Mouse (Mus musculus): Measurements from ENCODE around the gene Tomm40l. TPM values are rescaled to one million over a fixed set of nuclear protein-coding genes. Genes with fewer than 3 reads are reported as not detected.
A peak's percentile ranks its signal among the peaks of the same experiment; 100 is the strongest.
"Not testable (repeated sequence)": the region's sequence is repeated elsewhere in the genome, so short reads cannot be mapped to it uniquely, and the experiment has no call there.

Tomm40l gene
- total and polyA plus RNA-seq, 3 experiments: 9.7 to 31.9 (median 26.4) TPM

DNA sequence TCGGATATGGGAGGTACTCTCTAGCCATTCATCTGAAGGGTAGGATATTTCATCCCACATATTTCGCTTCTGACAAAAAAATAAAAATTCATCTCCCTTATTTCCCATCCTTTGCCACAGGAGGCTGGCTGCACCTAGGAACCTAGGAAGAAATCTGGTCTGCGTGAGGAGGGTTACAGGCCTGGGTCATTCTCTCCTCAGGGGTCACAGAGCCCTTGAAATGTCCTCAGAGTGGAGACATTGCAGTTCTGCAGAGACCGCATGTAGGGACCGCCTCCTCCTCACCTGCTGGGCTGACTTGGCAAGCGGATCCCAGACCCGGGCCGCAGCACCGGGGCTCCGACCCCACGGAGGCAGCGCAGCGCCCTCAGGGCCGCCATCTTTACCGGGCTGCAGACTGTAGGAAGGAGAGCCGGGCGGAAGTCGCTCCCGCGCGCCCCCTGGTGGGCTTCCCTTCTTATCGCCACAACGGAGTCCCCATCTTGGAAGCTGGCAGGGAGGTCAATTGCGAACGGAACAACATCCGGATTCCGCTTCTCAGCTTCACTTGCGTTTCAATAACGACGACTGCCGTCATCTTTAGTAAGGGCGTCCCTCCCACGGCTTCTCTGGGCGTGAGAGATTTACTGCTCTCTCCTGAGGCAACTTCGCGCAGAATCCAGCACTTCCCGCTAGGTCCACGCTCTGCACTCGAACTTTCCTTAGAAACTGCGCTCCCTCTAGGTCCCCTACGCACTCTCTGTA, 24.6 kb upstream of the Tomm40l start:
- H3K4me3 ChIP-seq (ENCODE audit: low read depth, low read length): peak overlapping the region; percentile 83
- H3K9me3 ChIP-seq (replicated peaks): no peaks in the 10 kb centered on the region
- ATAC-seq (ENCODE audit: extremely low read depth, insufficient number of reproducible peaks, low FRiP score, poor library complexity, severe bottlenecking): peak; percentile 90
- peaks cover 33% of the 10 kb centered on the region for H3K36me3 ChIP-seq (replicated peaks)
- TF ChIP-seq GATA1 (IDR thresholded peaks at IDR 0.05; ENCODE audit: borderline replicate concordance, low read length) (no peak), TAL1 (conservative IDR thresholded peaks at IDR 0.05; ENCODE audit: low read depth, low read length) (no peak), CTCF (IDR thresholded peaks at IDR 0.05; ENCODE audit: low read depth, low read length) (peak; percentile 65), POLR2AphosphoS5 (IDR thresholded peaks at IDR 0.05; ENCODE audit: insufficient replicate concordance, low read depth, low read length) (no peak), GATA2 (IDR thresholded peaks at IDR 0.05; ENCODE audit: borderline replicate concordance, low read depth, low read length) (no peak)
- H3K27me3 ChIP-seq (ENCODE audit: insufficient read depth, low read length): peaks cover 21% of the 10 kb centered on the region
- peak; percentile 93 for DNase-seq (ENCODE audit: low spot score)
- H3K4me1 ChIP-seq (ENCODE audit: insufficient read depth, low read depth, low read length): peaks cover 62% of the 10 kb centered on the region

DNA sequence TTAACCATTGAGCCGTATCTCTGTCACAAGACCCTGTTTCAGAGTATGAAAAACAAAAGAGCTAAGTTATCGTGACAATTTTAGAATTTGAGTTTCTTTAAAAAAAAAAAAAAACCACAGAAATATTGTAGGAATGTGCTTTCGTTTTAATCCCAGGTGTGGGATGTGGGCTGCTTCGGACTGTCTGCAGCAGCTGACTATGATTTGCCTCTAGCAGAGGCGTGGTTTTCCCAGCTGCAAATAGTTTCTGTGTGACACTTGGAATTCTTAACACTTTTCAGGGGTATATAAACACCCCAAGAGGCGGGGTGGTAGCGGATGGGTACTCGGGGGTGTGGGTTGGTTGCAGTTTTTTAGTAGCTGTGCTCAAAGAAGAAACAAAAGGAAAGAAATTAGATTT, 23.0 kb upstream of the Tomm40l start:
- H3K9me3 ChIP-seq (replicated peaks): no peaks in the 10 kb centered on the region
- TF ChIP-seq CTCF (IDR thresholded peaks at IDR 0.05; ENCODE audit: low read depth, low read length) (no peak), POLR2AphosphoS5 (IDR thresholded peaks at IDR 0.05; ENCODE audit: insufficient replicate concordance, low read depth, low read length) (no peak), TAL1 (conservative IDR thresholded peaks at IDR 0.05; ENCODE audit: low read depth, low read length) (no peak), GATA1 (IDR thresholded peaks at IDR 0.05; ENCODE audit: borderline replicate concordance, low read length) (no peak), GATA2 (IDR thresholded peaks at IDR 0.05; ENCODE audit: borderline replicate concordance, low read depth, low read length) (no peak)
- no peak for ATAC-seq (ENCODE audit: extremely low read depth, insufficient number of reproducible peaks, low FRiP score, poor library complexity, severe bottlenecking)
- peaks cover 7% of the 10 kb centered on the region for H3K27me3 ChIP-seq (ENCODE audit: insufficient read depth, low read length)
- H3K4me1 ChIP-seq (ENCODE audit: insufficient read depth, low read depth, low read length): peaks cover 52% of the 10 kb centered on the region
- no peak for DNase-seq (ENCODE audit: low spot score)
- no peak overlapping the region for H3K4me3 ChIP-seq (ENCODE audit: low read depth, low read length)
- peaks cover 49% of the 10 kb centered on the region for H3K36me3 ChIP-seq (replicated peaks)

DNA sequence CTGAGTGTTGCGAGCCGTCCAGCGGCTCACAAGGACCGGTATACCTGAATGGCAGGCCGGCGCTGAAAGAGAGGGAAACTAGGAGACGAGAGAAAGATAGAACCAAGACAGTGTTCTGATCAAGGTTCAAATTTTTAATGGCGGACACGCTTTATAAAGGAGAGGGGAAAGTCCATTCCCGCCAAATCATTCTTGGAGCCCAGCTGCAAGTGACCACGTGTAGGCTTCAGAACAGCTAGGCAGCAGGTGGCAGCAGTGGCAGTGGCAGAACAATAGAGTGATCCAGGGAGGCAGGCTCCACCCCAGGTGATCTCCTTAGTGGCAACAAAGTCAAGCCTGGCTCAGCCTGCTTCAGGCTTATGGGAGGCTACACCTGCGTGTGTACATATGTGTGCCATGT, 19.6 kb upstream of the Tomm40l start:
- H3K36me3 ChIP-seq (replicated peaks): peaks cover 79% of the 10 kb centered on the region

DNA sequence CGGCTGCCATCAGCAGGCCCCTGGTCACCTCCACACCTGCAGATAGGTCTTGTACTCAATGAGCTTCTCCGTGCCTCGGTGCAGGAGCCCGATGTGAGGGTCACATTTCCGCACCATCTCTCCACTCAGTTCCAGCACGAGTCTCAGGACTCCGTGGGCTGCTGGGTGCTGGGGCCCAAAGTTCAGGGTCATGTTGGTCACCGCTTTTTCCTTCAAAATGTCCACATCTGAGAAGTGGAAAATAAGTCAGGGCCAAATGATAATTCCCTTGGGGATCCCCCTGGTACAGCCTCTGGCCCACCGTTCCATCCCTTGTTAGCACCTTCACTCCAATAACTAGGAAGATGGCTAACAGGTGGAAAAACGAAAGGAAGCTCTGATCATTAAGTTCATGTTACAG, 18.6 kb upstream of the Tomm40l start:
- no peak overlapping the region for H3K4me3 ChIP-seq (ENCODE audit: low read depth, low read length)
- no peaks in the 10 kb centered on the region for H3K9me3 ChIP-seq (replicated peaks)
- TF ChIP-seq TAL1 (conservative IDR thresholded peaks at IDR 0.05; ENCODE audit: low read depth, low read length): no peak
- TF ChIP-seq GATA2 (IDR thresholded peaks at IDR 0.05; ENCODE audit: borderline replicate concordance, low read depth, low read length): no peak
- TF ChIP-seq GATA1 (IDR thresholded peaks at IDR 0.05; ENCODE audit: borderline replicate concordance, low read length): no peak
- TF ChIP-seq CTCF (IDR thresholded peaks at IDR 0.05; ENCODE audit: low read depth, low read length): no peak
- no peak for TF ChIP-seq POLR2AphosphoS5 (IDR thresholded peaks at IDR 0.05; ENCODE audit: insufficient replicate concordance, low read depth, low read length)
- no peak for ATAC-seq (ENCODE audit: extremely low read depth, insufficient number of reproducible peaks, low FRiP score, poor library complexity, severe bottlenecking)
- peaks cover 88% of the 10 kb centered on the region for H3K36me3 ChIP-seq (replicated peaks)
- no peak for DNase-seq (ENCODE audit: low spot score)
- H3K4me1 ChIP-seq (ENCODE audit: insufficient read depth, low read depth, low read length): peaks cover 17% of the 10 kb centered on the region
- no peaks in the 10 kb centered on the region for H3K27me3 ChIP-seq (ENCODE audit: insufficient read depth, low read length)

More for the DNA sequence above, 19.6 kb upstream of the Tomm40l start:
- not testable (repeated sequence) for H3K9me3 ChIP-seq (replicated peaks); H3K4me3 ChIP-seq (ENCODE audit: low read depth, low read length); ATAC-seq (ENCODE audit: extremely low read depth, insufficient number of reproducible peaks, low FRiP score, poor library complexity, severe bottlenecking); DNase-seq (ENCODE audit: low spot score); H3K27me3 ChIP-seq (ENCODE audit: insufficient read depth, low read length)
- H3K4me1 ChIP-seq (ENCODE audit: insufficient read depth, low read depth, low read length): peaks cover 24% of the 10 kb centered on the region

DNA sequence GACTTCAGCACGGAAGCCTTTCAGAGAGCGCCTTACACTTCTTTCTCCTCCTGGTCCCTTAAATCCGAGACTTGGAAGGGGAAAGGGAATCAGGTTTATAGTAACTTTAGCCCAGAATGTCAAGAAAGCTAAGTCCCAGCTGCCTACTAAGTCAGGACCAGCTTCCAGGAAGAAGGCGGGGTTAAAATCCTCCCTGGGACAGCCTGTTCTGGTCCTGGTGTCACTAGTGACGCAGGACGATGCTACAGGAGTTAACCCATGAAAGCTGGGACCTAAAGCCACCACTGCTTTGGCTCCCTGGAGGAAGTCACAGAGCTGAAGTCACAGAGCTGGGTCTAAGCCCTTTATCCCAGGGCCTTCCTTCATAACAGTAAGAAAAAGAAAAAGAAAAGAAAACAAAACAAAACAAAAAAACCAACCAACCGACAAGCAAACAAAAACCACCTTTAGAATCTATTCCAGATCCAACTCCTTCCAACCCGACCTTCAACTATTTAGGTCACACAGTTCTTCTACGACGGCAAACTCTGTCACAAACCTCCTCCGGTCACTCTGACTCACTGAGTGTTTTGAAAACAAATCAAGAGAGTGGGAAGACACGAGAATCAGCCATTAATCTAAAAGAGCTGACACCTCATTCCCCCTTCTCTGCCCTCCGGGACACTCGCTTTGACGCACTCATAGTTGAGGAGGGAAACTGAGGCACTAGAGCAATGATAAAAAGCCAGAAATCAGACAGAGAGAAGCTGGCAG, 17.9 kb upstream of the Tomm40l start:
- Histone ChIP-seq H3K36me3 (replicated peaks) (peaks cover 90% of the 10 kb centered on the region), H3K4me3 (ENCODE audit: low read depth, low read length) (no peak overlapping the region), H3K4me1 (ENCODE audit: insufficient read depth, low read depth, low read length) (peaks cover 11% of the 10 kb centered on the region), H3K9me3 (replicated peaks) (no peaks in the 10 kb centered on the region), H3K27me3 (ENCODE audit: insufficient read depth, low read length) (no peaks in the 10 kb centered on the region)
- DNase-seq (ENCODE audit: low spot score) (no peak), ATAC-seq (ENCODE audit: extremely low read depth, insufficient number of reproducible peaks, low FRiP score, poor library complexity, severe bottlenecking) (no peak)
- TF ChIP-seq POLR2AphosphoS5 (IDR thresholded peaks at IDR 0.05; ENCODE audit: insufficient replicate concordance, low read depth, low read length) (no peak), GATA1 (IDR thresholded peaks at IDR 0.05; ENCODE audit: borderline replicate concordance, low read length) (no peak), GATA2 (IDR thresholded peaks at IDR 0.05; ENCODE audit: borderline replicate concordance, low read depth, low read length) (no peak), TAL1 (conservative IDR thresholded peaks at IDR 0.05; ENCODE audit: low read depth, low read length) (no peak), CTCF (IDR thresholded peaks at IDR 0.05; ENCODE audit: low read depth, low read length) (no peak)

DNA sequence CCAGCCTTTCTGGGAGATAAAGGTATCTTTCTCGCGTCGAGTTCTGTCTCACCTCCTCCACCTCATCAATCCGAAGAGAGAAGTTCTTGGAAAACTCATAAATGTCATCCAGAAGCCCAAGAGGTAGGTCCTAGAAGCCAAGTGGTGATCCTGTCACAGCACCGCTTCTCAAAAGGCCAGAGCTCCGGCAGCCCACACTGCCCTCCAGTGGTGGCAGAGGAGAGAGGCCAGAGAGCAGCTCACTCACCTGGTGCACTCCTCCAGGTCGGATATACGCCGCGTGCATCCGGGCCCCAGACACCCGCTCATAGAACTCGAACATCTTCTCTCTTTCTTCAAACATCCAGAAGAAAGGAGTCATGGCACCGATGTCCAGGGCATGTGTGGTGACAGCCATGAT, 16.1 kb upstream of the Tomm40l start:
- peak; percentile 54; the same call in 1 of the 2 replicates for ATAC-seq (ENCODE audit: extremely low read depth, insufficient number of reproducible peaks, low FRiP score, poor library complexity, severe bottlenecking)
- DNase-seq (ENCODE audit: low spot score): peak; percentile 46
- H3K27me3 ChIP-seq (ENCODE audit: insufficient read depth, low read length): no peaks in the 10 kb centered on the region
- peaks cover 15% of the 10 kb centered on the region for H3K4me1 ChIP-seq (ENCODE audit: insufficient read depth, low read depth, low read length)
- H3K4me3 ChIP-seq (ENCODE audit: low read depth, low read length): no peak overlapping the region
- TF ChIP-seq POLR2AphosphoS5 (IDR thresholded peaks at IDR 0.05; ENCODE audit: insufficient replicate concordance, low read depth, low read length) (no peak), CTCF (IDR thresholded peaks at IDR 0.05; ENCODE audit: low read depth, low read length) (peak; percentile 54; the same call in 1 of the 2 replicates)
- peaks cover 94% of the 10 kb centered on the region for H3K36me3 ChIP-seq (replicated peaks)
- H3K9me3 ChIP-seq (replicated peaks): no peaks in the 10 kb centered on the region
